Mouse (Mus musculus): ENCODE measurements at regions not wholly inside any gene's neighbourhood (a gene's known extent, or its start where the extent isn't known, plus 50 kb on each side); places are given as distances from the start of the nearest gene placed in this dataset.

GRCm38 (mm10) chr5:75829850-75830625 is 148.2 kb downstream of the Kdr start:
- peak; percentile 66 for TF ChIP-seq JUND (IDR thresholded peaks at IDR 0.05; ENCODE audit: low read depth, low read length)
- peak; percentile 42; the same call in 1 of the 2 replicates for TF ChIP-seq MYC (IDR thresholded peaks at IDR 0.05; ENCODE audit: low read depth, low read length)
- peak; percentile 5 to 72; a peak in 2 of 4 replicates for TF ChIP-seq POLR2A (IDR thresholded peaks at IDR 0.05; ENCODE audit: control insufficient read depth in 1 of 2, insufficient read depth in 1 of 2, low read depth in 1 of 2, low read length in 2 of 2, poor library complexity in 1 of 2)
- no peak for TF ChIP-seq CTCF (IDR thresholded peaks at IDR 0.05 in 2 of 3, conservative IDR thresholded peaks at IDR 0.05 in 1 of 3; ENCODE audit: control insufficient read depth in 1 of 3, insufficient read depth in 1 of 3, low read depth in 2 of 3, low read length in 3 of 3, poor library complexity in 1 of 3, severe bottlenecking in 1 of 3)
- no peak for TF ChIP-seq E2F4 (IDR thresholded peaks at IDR 0.05; ENCODE audit: borderline replicate concordance, low read depth, low read length)
- TF ChIP-seq CHD1 (IDR thresholded peaks at IDR 0.05; ENCODE audit: low read depth, low read length): no peak
- 0 out of 2 replicates have a peak, but pooled peaks have one; percentile 10 for TF ChIP-seq USF1 (IDR thresholded peaks at IDR 0.05; ENCODE audit: low read depth, low read length)
- TF ChIP-seq POLR2AphosphoS5 (IDR thresholded peaks at IDR 0.05; ENCODE audit: borderline replicate concordance, low read depth, low read length): no peak
- TF ChIP-seq EP300 (IDR thresholded peaks at IDR 0.05; ENCODE audit: low read depth in 1 of 2, low read length in 2 of 2): peak; percentile 84 to 99
- no peak for TF ChIP-seq ZC3H11A (IDR thresholded peaks at IDR 0.05; ENCODE audit: low read depth, low read length)
- TF ChIP-seq GATA1 (IDR thresholded peaks at IDR 0.05; ENCODE audit: low read depth, low read length): peak; percentile 87
- no peak for TF ChIP-seq POLR2AphosphoS2 (IDR thresholded peaks at IDR 0.05; ENCODE audit: low read length)
- TF ChIP-seq MEF2A (IDR thresholded peaks at IDR 0.05; ENCODE audit: extremely low read depth, insufficient replicate concordance, low read depth, low read length, poor library complexity, severe bottlenecking): peak; percentile 68; the same call in 1 of the 2 replicates
- TF ChIP-seq HCFC1 (IDR thresholded peaks at IDR 0.05; ENCODE audit: low read depth, low read length): peak; percentile 70

Data from MEL (cell line).